Mouse (Mus musculus) kidney, adult 9 months (tissue): ENCODE results near the gene Scfd2.

Experiments
- DNase-seq: peaks from one replicate; pipeline ENCODE4 v3.0.0; 2022

Scfd2 gene

DNA sequence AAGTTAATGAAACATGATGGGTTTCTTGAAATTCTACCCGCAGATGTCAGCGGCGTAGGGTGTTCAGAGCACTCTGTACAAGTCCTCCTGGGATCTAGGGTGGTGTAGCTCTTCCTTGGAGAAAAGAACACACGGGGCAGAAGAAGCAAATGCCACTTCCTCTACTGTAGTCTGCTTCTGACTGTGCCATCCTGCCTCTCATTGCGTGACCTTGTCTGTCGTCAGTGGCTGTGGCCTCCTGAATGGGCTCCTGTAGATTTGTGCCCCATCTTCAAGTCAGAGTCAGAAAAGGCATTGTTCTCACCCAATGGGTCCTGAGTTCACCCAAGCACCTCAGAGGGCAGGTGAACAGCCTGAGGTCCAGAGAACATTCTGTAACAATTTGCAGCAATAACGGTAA lies 367.0 kb downstream of the Scfd2 start:
- DNase-seq, result no peak

DNA sequence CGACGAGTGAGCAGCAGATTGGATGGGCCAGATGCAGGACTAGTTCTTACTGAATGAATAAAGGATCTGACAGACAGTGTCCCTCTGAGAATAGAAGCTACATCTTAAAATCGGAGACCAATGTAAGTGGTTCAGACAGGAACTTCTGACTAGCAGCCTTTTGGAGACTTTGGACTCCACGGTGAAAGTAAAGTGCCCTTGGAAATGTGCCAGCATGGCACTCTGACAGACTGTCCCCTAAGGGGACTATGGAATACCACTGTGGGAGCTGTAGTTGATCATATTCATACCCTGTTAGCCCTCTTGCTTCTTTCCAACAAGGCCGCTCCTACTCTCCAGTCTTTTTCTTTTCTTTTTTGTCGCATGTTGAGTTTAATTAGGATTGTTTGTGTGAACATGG lies 368.4 kb downstream of the Scfd2 start:
- DNase-seq, result peak; percentile 51

DNA sequence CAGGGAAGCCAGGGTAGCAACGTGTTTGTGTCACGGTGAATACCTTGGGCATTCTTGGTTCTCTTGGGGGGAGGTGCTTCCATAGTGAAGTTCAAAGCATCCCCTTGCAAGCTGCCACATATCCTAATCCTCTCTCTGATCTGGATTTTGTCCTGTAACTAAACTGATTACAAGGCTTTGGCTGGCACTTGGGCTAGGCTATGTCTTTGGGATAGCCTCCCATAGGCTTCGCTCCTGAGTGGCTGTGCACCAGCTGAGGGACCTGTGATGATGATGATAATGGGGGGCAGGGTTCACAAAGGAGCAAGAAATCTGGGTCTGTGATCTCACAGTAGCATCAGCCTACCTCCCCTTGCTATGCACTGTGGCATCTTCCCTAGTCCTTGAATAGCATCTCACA lies 369.5 kb downstream of the Scfd2 start:
- DNase-seq, result no peak

DNA sequence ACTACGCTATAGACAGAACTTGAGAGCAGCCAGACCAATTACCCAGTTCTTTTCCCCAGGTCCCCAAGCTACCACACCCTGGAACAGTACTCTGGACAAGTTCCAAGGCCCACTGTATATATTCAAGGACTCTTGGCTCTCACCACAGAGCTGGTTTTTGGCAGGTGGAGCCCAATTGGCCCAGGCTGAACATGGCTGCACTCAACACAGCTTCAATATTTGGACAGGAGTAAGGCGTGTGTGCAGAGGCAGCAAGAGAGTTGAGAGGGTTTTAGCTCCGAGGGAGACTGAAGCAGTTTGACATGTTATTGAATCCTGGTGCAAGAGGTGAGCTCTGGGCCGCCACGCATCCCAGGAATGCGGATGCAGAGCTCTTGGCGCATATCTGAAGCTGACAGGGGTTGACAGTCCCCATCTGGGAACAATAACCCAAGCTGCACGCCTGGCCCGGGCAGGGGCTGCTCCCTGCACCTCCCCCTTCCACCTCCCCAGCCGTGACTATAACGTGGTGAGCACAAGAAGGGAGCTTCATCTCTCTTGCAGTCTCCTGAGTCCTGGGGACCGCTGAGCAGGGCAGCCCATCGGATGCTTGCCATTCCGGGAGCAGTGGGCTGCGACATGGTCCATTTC lies 370.1 kb downstream of the Scfd2 start:
- peak; percentile 40 for DNase-seq

DNA sequence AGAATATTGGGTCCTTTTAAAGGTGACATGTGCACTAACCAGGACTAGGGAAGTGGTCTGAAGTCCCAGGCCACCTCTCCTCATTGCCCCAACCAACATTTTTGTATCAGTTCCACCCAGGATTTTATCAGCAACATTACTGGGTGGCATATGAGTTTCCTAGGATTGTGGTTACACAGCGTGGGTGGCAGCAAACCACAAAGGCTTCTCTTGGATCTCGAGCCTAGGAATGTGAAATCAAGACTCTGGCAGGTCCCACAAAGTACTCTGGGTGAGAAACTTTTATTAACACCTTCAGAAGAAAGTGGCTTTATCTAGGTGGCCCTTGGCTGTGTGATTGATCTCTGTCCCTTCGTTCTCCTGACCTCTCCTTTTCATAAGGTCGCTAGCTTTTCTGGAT lies 371.2 kb downstream of the Scfd2 start:
- no peak for DNase-seq

DNA sequence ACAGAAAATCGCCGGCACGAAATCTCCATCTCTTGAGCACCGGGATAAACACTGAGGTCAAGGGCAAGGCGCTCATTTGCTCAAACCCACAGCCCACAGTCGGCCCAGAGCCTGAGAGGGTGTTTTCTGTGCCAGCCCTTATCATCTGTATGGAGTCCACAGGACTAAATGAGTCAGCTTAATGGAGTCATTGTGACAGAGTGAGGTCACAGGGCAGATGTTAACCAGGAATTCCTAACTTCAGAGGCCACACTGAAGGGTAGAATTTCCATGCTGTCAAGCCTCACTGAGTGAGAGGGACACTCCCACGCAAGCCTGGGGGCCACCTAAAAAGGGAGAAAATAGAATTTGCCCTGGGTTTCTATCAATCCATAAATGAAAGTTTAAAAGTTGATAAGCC lies 371.7 kb downstream of the Scfd2 start:
- no peak for DNase-seq

DNA sequence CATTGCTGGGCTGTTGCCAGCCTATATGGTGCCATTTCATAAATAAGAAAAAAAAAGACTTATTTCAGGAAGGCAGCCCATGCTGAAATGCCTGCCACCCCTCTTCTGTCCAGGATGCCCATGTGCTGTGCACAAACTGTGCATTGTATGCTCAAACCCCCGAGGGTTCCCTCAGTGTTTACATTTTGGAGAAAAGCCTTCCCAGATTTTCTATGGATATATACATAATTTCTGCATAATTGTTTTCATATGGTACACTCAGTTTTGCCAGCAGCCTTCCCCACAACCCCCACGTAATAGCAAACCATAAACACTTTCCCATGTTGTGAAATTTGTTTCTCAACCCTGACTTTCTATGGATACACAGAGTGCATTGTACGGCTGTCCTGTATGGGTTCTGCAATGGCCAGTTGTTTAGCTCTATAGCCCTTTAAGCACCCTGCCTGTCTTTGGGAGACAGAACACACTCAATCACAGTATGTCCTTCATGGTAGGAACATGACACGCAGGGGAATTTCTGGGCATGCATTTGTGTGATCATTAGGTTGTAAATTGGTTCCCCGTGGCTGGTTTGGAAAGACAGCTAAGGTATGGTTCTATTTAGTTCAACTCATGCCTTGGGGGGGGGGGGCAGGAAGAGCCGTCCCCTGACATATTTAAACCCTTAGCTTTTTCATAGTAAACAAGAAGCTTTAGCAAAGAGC lies 372.5 kb downstream of the Scfd2 start:
- no peak for DNase-seq

DNA sequence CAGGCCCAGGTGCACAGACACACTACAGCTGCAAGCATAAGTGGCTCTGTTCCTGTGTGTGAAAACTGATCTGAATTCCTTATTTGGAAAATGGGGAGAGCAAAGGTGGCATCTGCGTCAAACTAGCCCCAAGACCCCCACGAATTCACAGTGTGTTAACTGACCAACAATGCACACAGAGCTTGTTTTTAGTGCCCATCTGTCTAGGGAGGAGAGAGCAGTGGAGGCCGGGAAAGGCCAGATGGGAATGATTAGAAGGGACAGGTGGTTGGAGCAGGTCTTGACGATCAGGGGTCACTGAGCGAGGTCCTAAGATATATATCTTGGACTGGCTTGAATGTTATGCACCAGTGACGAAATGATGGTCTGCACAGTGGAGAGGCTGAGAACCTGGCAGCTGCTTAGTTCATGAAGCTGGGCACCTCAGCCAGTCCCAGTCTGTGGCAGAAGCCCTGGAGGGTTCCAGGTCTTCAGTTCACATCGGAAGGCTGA lies 375.7 kb downstream of the Scfd2 start:
- no peak for DNase-seq
